Mouse (Mus musculus) forebrain, embryonic 12.5 days (tissue): ENCODE measurements around the gene Ptma. TPM values are rescaled to one million over a fixed set of nuclear protein-coding genes. Genes with fewer than 3 reads are reported as not detected.
"Not testable (repeated sequence)": the region's sequence is repeated elsewhere in the genome, so short reads cannot be mapped to it uniquely, and the experiment has no call there.

Experiments used
- ATAC-seq: fragments of 200-750 bp; cut with Nextera tagmentation; 2 replicates; pipeline ENCODE4 v1.8.0; 2017; ENCODE audit warnings: moderate TSS enrichment; ENCODE audit not compliant: low FRiP score
- H3K27ac ChIP-seq: fragments of 300-500 bp; sonication (generic); 2 replicates; pipeline ENCODE4 v1.5.1; 2016; ENCODE audit warnings: mild to moderate bottlenecking
- H3K27me3 ChIP-seq: fragments of 300-500 bp; sonication (generic); 2 replicates; pipeline ENCODE4 v1.6.1; 2016; ENCODE audit warnings: mild to moderate bottlenecking
- H3K36me3 ChIP-seq: fragments of 300-500 bp; sonication (generic); replicated peaks from 2 replicates; pipeline ENCODE4 v1.6.1; 2016; ENCODE audit warnings: mild to moderate bottlenecking
- H3K4me1 ChIP-seq: fragments of 300-500 bp; sonication (generic); 2 replicates; pipeline ENCODE4 v1.6.1; 2016
- H3K4me2 ChIP-seq: fragments of 300-500 bp; sonication (generic); 2 replicates; pipeline ENCODE4 v1.6.1; 2016; ENCODE audit warnings: mild to moderate bottlenecking, moderate library complexity
- H3K4me3 ChIP-seq: fragments of 300-500 bp; sonication (generic); replicated peaks from 2 replicates; pipeline ENCODE4 v1.5.1; 2016; ENCODE audit warnings: mild to moderate bottlenecking
- H3K9ac ChIP-seq: fragments of 300-500 bp; sonication (generic); 2 replicates; pipeline ENCODE4 v1.6.1; 2016; ENCODE audit warnings: mild to moderate bottlenecking
- H3K9me3 ChIP-seq: fragments of 300-500 bp; sonication (generic); 2 replicates; pipeline ENCODE4 v1.6.1; 2016
- WGBS: fragments of 180-500 bp; shearing (Covaris S2); methylation state at CpG from one replicate; pipeline ENCODE4 v1.1.7; 2016; 5-methylcytosine and 5-hydroxymethylcytosine counted together
- polyA plus RNA-seq: library from polyadenylated mRNA; unstranded; fragments of >200 nt; fragmentation: Nextera tagmentation; extraction: Ambion mirVana; gene quantifications from 2 replicates; pipeline ENCODE4 v1.2.1, GENCODE M21; 2016

The Ptma gene
- polyA plus RNA-seq, 1 experiment from 2014 or later, result 3,257 TPM

DNA sequence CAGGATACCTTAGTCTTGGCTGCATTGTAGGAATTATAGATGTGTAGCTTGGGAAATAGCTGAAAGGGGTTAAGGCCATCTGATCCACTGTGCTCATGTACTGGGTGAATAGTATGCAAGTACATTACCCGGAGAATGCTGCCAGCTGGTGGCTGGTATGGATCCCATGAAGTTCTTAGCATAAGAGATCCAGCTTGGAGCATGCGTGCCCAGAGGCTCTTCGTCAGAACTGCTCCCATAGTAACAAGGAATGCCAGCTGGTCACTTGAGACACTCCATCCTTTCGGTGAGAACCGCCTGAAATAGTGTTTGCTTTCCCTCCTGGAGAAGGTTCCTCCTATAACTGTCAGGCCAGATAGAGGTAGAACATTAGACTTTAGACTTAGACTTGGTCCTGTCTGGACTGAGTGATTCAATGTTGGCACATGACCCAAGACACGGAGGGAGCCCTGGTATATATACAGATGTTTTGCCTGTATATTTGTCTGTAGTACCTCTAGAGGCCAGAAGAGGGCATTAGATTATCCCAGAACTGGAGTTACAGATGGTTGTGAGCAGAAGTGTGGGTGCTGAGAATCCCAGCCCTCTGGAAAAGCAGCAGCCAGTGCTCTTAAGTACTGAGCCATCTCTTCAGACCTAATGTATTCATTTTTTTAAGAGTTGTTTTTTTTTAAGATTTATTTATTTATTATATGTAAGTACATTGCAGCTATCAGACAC lies 7.0 kb downstream of the Ptma start:
- H3K4me3 ChIP-seq, result no peak overlapping the region
- peaks cover 33% of the 10 kb centered on the region for H3K4me1 ChIP-seq
- peaks cover 38% of the 10 kb centered on the region for H3K36me3 ChIP-seq

DNA sequence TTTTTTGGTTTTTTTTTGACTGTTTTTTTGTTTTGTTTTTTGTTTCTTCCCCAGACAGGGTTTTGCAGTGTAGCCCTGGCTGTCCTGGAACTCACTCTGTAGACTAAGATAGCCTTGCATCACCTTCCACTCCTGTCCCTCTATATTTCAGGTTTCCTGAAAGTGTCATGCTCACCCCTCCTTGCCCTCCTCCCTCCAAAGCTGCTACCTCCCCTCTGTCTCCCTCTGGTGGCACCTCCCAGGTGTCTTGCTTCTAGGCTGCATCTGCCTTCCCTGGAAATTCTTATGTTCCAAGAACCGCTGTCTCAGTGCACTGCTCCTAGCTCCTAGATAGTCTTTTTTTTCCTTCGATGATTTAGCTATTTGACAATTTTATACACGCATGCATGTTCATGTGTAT lies 11.9 kb downstream of the Ptma start:
- WGBS, result 72% methylated on average over 3 of the region's 3 CpGs
- no peaks in the 10 kb centered on the region for H3K27me3 ChIP-seq
- H3K36me3 ChIP-seq, result peaks cover 27% of the 10 kb centered on the region
- no peak overlapping the region for H3K9ac ChIP-seq
- no peak for ATAC-seq
- no peaks in the 10 kb centered on the region for H3K9me3 ChIP-seq
- no peaks in the 10 kb centered on the region for H3K4me1 ChIP-seq
- H3K4me3 ChIP-seq, result no peak overlapping the region
- no peak overlapping the region for H3K4me2 ChIP-seq
- no peak overlapping the region for H3K27ac ChIP-seq

More for the DNA sequence above, 7.0 kb downstream of the Ptma start:
- H3K27me3 ChIP-seq, result no peaks in the 10 kb centered on the region
- H3K4me2 ChIP-seq, result no peak overlapping the region
- H3K9ac ChIP-seq, result no peak overlapping the region
- H3K27ac ChIP-seq, result no peak overlapping the region
- ATAC-seq, result no peak
- WGBS, result 86% methylated on average over 6 of the region's 6 CpGs
- H3K9me3 ChIP-seq, result no peaks in the 10 kb centered on the region

DNA sequence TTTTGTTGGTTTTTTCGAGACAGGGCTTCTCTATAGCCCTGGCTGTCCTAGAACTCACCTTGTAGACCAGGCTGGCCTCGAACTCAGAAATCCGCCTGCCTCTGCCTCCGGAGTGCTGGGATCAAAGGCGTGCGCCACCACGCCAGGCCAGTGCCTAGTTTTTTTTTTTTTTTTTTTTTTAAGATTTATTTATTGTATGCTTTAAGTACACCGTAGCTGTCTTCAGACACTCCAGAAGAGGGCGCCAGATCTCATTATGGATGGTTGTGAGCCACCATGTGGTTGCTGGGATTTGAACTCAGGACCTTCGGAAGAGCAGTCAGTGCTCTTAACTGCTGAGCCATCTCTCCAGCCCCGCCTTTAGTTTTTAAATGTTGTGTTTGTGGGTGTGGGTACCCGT lies 13.1 kb downstream of the Ptma start:
- not testable (repeated sequence) for H3K4me2 ChIP-seq, H3K4me3 ChIP-seq, H3K27ac ChIP-seq, H3K4me1 ChIP-seq, H3K27me3 ChIP-seq, ATAC-seq, H3K9ac ChIP-seq, H3K9me3 ChIP-seq
- peaks cover 32% of the 10 kb centered on the region for H3K36me3 ChIP-seq
- 94% methylated on average over 12 of the region's 12 CpGs for WGBS

DNA sequence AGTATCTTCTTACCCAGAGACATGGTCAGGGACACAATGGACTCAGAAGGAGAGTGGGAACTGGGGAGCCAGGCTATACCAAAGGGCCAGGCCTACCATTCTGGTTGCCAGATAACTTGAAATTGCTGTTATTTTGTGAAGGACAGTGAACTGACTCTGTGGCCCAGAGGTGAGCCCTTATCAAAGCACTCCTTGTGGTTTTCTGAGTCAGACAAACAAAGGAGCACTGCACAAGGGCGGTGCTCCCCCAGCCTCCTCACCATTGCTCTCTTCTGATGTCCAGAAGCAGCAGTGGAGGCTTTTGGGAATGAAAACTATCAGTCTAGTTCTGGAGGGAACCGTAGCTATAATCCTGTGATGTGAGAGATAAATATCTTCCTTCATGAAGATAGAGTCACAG lies 16.1 kb downstream of the Ptma start:
- no peak for ATAC-seq
- no peak overlapping the region for H3K27ac ChIP-seq
- peaks cover 52% of the 10 kb centered on the region for H3K36me3 ChIP-seq
- no peaks in the 10 kb centered on the region for H3K9me3 ChIP-seq
- H3K4me2 ChIP-seq, result no peak overlapping the region
- no peaks in the 10 kb centered on the region for H3K27me3 ChIP-seq
- H3K4me1 ChIP-seq, result no peaks in the 10 kb centered on the region
- H3K4me3 ChIP-seq, result no peak overlapping the region
- H3K9ac ChIP-seq, result no peak overlapping the region
- WGBS, result 89% methylated on average over 2 of the region's 2 CpGs

DNA sequence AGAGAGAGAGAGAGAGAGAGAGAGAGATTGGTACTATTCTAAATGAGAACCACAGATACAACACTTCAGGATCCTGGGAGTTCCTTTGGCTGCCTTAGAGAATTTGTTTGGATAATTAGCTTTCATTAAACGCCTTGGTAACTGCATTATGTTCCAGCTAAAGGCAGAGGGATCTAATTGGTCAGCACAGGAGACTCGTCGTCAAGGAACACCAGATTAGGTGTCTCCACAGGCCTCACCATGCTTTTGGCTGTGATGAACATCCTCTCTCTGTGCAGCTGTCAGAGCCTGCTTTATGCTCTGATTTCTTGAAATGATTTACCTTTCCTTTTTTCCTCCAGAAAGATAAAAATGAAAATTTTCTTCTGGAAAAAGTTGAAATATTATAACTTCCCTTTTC lies 20.3 kb downstream of the Ptma start:
- Histone ChIP-seq H3K4me2 (no peak overlapping the region), H3K9ac (no peak overlapping the region), H3K4me1 (no peaks in the 10 kb centered on the region), H3K27ac (no peak overlapping the region), H3K27me3 (no peaks in the 10 kb centered on the region), H3K9me3 (no peaks in the 10 kb centered on the region), H3K36me3 (peaks cover 52% of the 10 kb centered on the region), H3K4me3 (no peak overlapping the region)
- 25% methylated on average over 3 of the region's 3 CpGs for WGBS
- ATAC-seq, result no peak

DNA sequence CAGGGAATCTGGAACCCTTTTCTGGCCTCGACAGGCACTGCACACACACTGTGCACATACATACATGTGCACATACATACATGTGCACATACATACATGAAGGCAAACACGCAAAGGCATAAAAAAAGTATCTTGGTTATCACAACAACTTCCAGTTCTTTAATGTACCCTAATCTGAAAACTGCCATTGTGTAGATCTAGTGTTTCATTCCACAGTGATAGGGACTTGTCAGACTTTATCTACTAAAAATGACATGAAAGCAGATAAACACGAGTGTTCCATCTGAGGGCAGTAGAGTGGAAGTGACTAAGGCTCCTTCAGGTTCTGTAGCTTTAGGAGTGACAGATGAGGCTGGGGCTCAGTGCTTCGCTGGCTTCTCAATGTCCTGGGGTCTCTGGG lies 24.8 kb downstream of the Ptma start:
- Histone ChIP-seq H3K27me3 (no peaks in the 10 kb centered on the region), H3K4me2 (no peak overlapping the region), H3K9ac (no peak overlapping the region), H3K4me1 (no peaks in the 10 kb centered on the region), H3K27ac (no peak overlapping the region), H3K9me3 (no peaks in the 10 kb centered on the region), H3K36me3 (peaks cover 16% of the 10 kb centered on the region), H3K4me3 (no peak overlapping the region)
- WGBS, result 78% methylated on average over 4 of the region's 4 CpGs
- no peak for ATAC-seq

DNA sequence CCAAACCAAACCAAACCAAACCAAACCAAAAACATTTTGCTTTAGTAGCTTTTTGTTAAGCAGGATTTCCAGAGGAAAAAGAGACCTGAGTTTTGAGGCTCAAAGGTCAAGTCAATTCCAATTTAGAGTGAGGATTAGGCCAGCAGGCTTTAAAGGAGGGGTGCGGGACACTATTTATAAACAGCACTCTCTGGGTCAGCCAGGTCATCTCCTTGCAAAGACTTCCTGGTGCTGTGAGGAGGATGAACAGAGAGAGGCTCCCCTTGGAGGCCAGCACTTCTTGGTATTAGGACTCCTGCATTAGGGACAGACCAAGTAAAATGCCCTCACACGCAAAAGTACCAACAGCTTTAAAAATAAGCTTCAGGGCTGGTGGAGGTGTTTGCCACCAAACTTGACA lies 25.4 kb downstream of the Ptma start:
- Histone ChIP-seq H3K4me2 (no peak overlapping the region), H3K9me3 (no peaks in the 10 kb centered on the region), H3K36me3 (peaks cover 19% of the 10 kb centered on the region), H3K4me3 (no peak overlapping the region), H3K27ac (no peak overlapping the region), H3K9ac (no peak overlapping the region), H3K4me1 (no peaks in the 10 kb centered on the region), H3K27me3 (no peaks in the 10 kb centered on the region)
- ATAC-seq, result no peak
- WGBS, result 30% methylated on average over 2 of the region's 2 CpGs

DNA sequence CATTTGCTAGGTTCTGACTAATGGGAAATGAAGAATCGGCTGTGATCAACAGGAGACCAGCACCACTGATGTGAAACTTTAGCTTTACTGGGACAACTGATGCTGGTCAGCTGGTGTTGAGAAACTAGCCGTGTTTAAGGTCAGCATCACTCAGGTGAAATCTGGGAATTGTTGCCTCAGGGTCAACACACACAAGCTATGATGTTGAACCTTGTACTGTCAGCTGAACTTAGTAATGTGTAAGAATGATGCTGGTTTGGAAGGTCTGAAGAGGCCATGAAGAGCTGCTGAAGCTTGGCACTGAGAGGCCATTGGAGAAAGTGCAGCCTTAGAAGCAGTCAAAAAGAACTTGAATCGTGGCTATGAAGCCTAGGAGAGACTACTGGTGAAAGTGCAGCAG lies 29.1 kb downstream of the Ptma start:
- Histone ChIP-seq H3K27me3 (no peaks in the 10 kb centered on the region), H3K36me3 (peaks cover 21% of the 10 kb centered on the region), H3K4me3 (no peak overlapping the region), H3K4me1 (no peaks in the 10 kb centered on the region), H3K4me2 (no peak overlapping the region), H3K9ac (no peak overlapping the region), H3K27ac (no peak overlapping the region), H3K9me3 (no peaks in the 10 kb centered on the region)
- no peak for ATAC-seq
- WGBS, result 80% methylated on average over 3 of the region's 3 CpGs

DNA sequence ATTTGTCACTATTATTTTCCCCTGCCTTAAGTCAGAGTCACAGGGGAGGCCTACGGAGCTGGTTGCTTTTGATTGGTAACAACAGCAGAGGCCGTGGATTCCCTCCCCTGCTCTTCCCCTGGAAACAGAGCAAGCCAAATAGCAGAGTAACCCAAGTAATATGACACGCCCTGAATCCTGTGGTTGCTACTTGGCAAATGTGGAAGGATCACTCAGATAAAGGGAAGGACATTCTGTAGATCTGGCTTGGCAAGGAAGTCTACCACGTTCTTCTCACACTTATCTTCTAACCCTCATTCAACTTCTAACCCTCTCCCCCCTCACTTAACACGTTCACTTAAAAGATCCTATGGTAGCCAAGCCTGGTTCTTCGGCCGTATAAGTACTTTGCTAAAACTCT lies 31.3 kb downstream of the Ptma start:
- WGBS, result 86% methylated on average over 7 of the region's 7 CpGs
- peaks cover 18% of the 10 kb centered on the region for H3K36me3 ChIP-seq
- ATAC-seq, result no peak
- no peak overlapping the region for H3K4me2 ChIP-seq
- H3K4me1 ChIP-seq, result no peaks in the 10 kb centered on the region
- H3K27me3 ChIP-seq, result no peaks in the 10 kb centered on the region
- no peak overlapping the region for H3K4me3 ChIP-seq
- H3K9me3 ChIP-seq, result no peaks in the 10 kb centered on the region
- H3K27ac ChIP-seq, result no peak overlapping the region
- H3K9ac ChIP-seq, result no peak overlapping the region

DNA sequence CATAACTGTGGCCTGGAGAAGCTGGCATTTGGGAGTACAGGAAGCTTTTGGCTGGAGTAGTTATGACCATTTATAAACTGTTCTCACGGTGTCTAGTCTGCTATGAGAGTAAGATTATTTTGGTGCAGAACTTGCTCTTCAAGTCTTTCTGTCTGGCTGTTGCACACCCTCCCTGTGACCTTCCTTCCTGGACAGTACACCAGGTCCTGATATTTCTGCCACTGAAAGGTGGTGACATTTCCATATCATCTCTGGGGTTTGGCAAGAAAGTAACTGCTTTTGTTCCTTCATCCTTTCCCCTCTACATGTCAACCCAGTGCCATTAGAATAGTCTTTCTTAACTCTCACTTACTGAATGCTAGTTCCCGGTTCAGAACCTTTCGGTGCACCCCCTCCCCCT lies 32.7 kb downstream of the Ptma start:
- ATAC-seq, result no peak
- no peaks in the 10 kb centered on the region for H3K9me3 ChIP-seq
- peaks cover 30% of the 10 kb centered on the region for H3K36me3 ChIP-seq
- no peaks in the 10 kb centered on the region for H3K4me1 ChIP-seq
- 89% methylated on average over 3 of the region's 3 CpGs for WGBS
- H3K27ac ChIP-seq, result no peak overlapping the region
- no peaks in the 10 kb centered on the region for H3K27me3 ChIP-seq
- no peak overlapping the region for H3K4me3 ChIP-seq
- no peak overlapping the region for H3K4me2 ChIP-seq
- no peak overlapping the region for H3K9ac ChIP-seq

DNA sequence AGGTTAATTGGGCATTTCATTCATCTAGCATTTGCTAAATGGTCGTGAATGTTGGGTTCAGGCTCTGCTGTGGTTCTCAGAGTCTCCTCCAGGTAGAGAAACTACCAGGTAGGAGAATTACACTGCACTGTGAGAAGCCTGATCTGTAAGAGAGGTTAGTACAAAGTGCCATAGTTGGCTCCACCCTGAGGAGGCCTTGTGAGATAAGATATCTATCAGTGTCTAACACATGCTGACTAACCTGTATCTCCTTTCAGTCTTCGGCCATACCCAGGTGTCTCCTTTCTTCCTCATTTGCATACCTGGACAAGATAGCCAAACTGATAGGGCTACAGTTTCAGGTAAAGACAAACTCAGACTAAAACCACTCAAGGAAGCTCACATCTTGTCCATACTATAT lies 36.1 kb downstream of the Ptma start:
- no peak overlapping the region for H3K27ac ChIP-seq

DNA sequence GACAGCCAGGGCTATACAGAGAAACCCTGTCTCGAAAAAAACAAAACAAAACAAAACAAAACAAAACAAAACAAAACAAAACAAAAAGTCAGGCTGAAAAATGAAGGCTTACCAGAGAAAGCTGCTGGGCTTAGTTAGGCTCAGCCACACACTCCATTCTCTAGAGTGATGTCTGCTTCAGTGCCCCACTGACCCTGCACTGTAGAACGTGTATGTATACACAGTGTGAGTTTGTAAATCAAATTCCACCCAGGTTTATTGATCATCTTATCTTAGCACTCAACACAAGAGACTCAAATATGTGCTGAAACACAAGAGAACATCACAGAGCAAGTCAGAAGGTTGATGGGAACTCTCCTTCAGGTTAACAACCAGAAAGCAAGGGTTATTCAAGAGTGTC lies 41.9 kb downstream of the Ptma start:
- WGBS, result 84% methylated on average over 2 of the region's 2 CpGs
- H3K9ac ChIP-seq, result no peak overlapping the region

More for the DNA sequence above, 36.1 kb downstream of the Ptma start:
- ATAC-seq, result no peak
- no peaks in the 10 kb centered on the region for H3K27me3 ChIP-seq
- H3K36me3 ChIP-seq, result peaks cover 17% of the 10 kb centered on the region
- no peaks in the 10 kb centered on the region for H3K9me3 ChIP-seq
- WGBS, result 93% methylated on average over 2 of the region's 2 CpGs
- no peaks in the 10 kb centered on the region for H3K4me1 ChIP-seq
- H3K4me2 ChIP-seq, result no peak overlapping the region
- no peak overlapping the region for H3K9ac ChIP-seq
- no peak overlapping the region for H3K4me3 ChIP-seq

DNA sequence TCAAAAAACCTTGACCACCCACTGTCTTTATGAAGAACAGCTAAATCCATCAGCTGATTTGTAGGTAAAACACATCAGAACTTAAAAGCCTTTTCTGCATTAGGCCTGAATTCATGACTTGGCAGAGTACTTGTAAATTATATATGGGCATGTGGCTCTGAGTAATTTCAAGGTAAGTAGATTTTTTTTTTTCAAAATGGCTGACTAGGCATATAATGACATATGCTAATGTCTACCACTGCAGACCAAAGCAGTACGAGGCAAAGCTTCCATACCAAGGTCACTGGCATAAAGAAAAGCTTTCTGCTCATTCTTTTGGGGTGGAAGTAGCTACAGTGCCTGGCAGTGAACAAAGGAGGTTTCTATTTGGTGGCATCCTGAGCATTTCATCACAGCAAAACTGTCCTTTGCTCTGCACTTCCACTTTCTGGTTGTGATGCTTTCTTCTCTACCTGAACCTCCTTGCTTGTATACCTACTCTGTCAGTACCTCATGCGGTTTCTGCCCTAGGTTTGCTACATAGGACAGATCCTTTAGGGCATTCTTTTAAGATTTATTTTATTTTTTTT lies 42.9 kb downstream of the Ptma start:
- Histone ChIP-seq H3K9ac (no peak overlapping the region), H3K27me3 (no peaks in the 10 kb centered on the region), H3K9me3 (no peaks in the 10 kb centered on the region), H3K4me3 (no peak overlapping the region), H3K4me1 (no peaks in the 10 kb centered on the region), H3K36me3 (peaks cover 5% of the 10 kb centered on the region; the same call in 1 of the 2 replicates), H3K27ac (no peak overlapping the region), H3K4me2 (no peak overlapping the region)
- WGBS, result 87% methylated on average over 2 of the region's 2 CpGs
- no peak for ATAC-seq

More for the DNA sequence above, 41.9 kb downstream of the Ptma start:
- Histone ChIP-seq H3K36me3 (peaks cover 14% of the 10 kb centered on the region), H3K4me2 (no peak overlapping the region), H3K27ac (no peak overlapping the region), H3K4me1 (no peaks in the 10 kb centered on the region), H3K4me3 (no peak overlapping the region), H3K9me3 (no peaks in the 10 kb centered on the region), H3K27me3 (no peaks in the 10 kb centered on the region)
- no peak for ATAC-seq
